Mouse (Mus musculus) thymus, postnatal 25 days (tissue): Measurements from ENCODE around the gene Klhdc8b.

Source experiments
- DNase-seq: peaks from one replicate; pipeline ENCODE4 v3.0.0; 2022

The Klhdc8b gene

GRCm38 (mm10) chr9:108480813-108481519 lies 19.6 kb upstream of the Klhdc8b start:
- no peak for DNase-seq

GRCm38 (mm10) chr9:108479721-108480351 lies 18.5 kb upstream of the Klhdc8b start, which contains the start of gene Lamb2:
Gene Lamb2, plus strand, starts transcription at chr9:108479736.
- no peak for DNase-seq

- DNase-seq, result no peak
These were observed 17.9 kb upstream of the Klhdc8b start for GRCm38 (mm10) chr9:108479241-108479640.

GRCm38 (mm10) chr9:108478638-108479156 lies 17.3 kb upstream of the Klhdc8b start:
- peak; percentile 35 for DNase-seq

GRCm38 (mm10) chr9:108474528-108474927 lies 13.1 kb upstream of the Klhdc8b start:
- DNase-seq, result no peak

GRCm38 (mm10) chr9:108469845-108470244 lies 8.5 kb upstream of the Klhdc8b start:
- DNase-seq, result no peak

- DNase-seq, result no peak
These were observed 8.0 kb upstream of the Klhdc8b start for GRCm38 (mm10) chr9:108469430-108469829.

GRCm38 (mm10) chr9:108466219-108466618 lies 4.8 kb upstream of the Klhdc8b start:
- DNase-seq, result no peak

GRCm38 (mm10) chr9:108463713-108464112 lies 2.3 kb upstream of the Klhdc8b start:
- no peak for DNase-seq

- DNase-seq, result no peak
These were observed 811 bp upstream of the Klhdc8b start for GRCm38 (mm10) chr9:108462192-108462591.

- DNase-seq, result no peak
These were observed 294 bp upstream of the Klhdc8b start for GRCm38 (mm10) chr9:108461675-108462074.

GRCm38 (mm10) chr9:108460319-108461178 lies 832 bp downstream of the Klhdc8b start, which contains the start of gene Ccdc71:
Gene Ccdc71, plus strand, starts transcription at chr9:108460527.
- peak; percentile 88 for DNase-seq

GRCm38 (mm10) chr9:108459939-108460318 lies 1.5 kb downstream of the Klhdc8b start:
- DNase-seq, result no peak

- no peak for DNase-seq
These were observed 4.4 kb downstream of the Klhdc8b start for GRCm38 (mm10) chr9:108456953-108457352.

- DNase-seq, result no peak
These were observed 5.4 kb downstream of the Klhdc8b start for GRCm38 (mm10) chr9:108455747-108456571.

GRCm38 (mm10) chr9:108454429-108454828 lies 7.0 kb downstream of the Klhdc8b start:
- no peak for DNase-seq

GRCm38 (mm10) chr9:108453458-108453857 lies 7.9 kb downstream of the Klhdc8b start:
- DNase-seq, result no peak

- DNase-seq, result no peak
These were observed 8.5 kb downstream of the Klhdc8b start for GRCm38 (mm10) chr9:108452911-108453310.

GRCm38 (mm10) chr9:108452291-108452906 lies 9.0 kb downstream of the Klhdc8b start:
- DNase-seq, result peak; percentile 84

- DNase-seq, result no peak
These were observed 9.7 kb downstream of the Klhdc8b start for GRCm38 (mm10) chr9:108451519-108452160.

- DNase-seq, result no peak
These were observed 10.2 kb downstream of the Klhdc8b start for GRCm38 (mm10) chr9:108451170-108451493.
